Mouse (Mus musculus): Measurements from ENCODE around the gene Negr1.

GRCm38 (mm10) chr3:157255446-157255845 lies 693.9 kb downstream of the Negr1 start:
- TF ChIP-seq HCFC1 (IDR thresholded peaks at IDR 0.05; ENCODE audit: borderline replicate concordance, insufficient read depth, low read length): no peak
- no peak for TF ChIP-seq CHD2 (IDR thresholded peaks at IDR 0.05; ENCODE audit: low read depth, low read length)
- TF ChIP-seq ZC3H11A (IDR thresholded peaks at IDR 0.05; ENCODE audit: borderline replicate concordance, low read depth, low read length): no peak

All from ES-E14 (cell line).